ENCODE assay signal across 28 mouse cellular contexts in genomic region chr11:74100724-74101123, GRCm38 (mm10). TPM values are rescaled to one million over a fixed set of nuclear protein-coding genes. Genes with fewer than 3 reads are reported as not detected.
DNase-seq lines count a peak whose midpoint lies in the region; ATAC-seq and TF ChIP-seq lines count a peak whose summit lies in the region.
"Had no signal": no experiment of that assay in that cellular context is flagged by ENCODE, and none has a peak within 500 bp of the region (broad histone marks: within the 10 kb centered on the region; RNA-seq: fewer than 3 reads in every experiment).

No protein-coding gene starts in this region.

- H3K4me2 ChIP-seq in lung, postnatal 0 days (replicated peaks; ENCODE audit: low read depth, low read length): no peak overlapping the region
- H3K4me2 ChIP-seq: embryonic facial prominence, embryonic 13.5 days; forebrain, embryonic 15.5 days; heart, embryonic 12.5 days; hindbrain, embryonic 15.5 days; kidney, embryonic 15.5 days; midbrain, embryonic 13.5 days; neural tube, embryonic 15.5 days had no signal

- peak; percentile 1 for DNase-seq in lung, postnatal 25 days (ENCODE audit: low spot score)
- DNase-seq in lung, postnatal 0 days (ENCODE audit: low spot score): no peak
- DNase-seq in G1E (ENCODE audit: low spot score) (no peak), adipocyte (ENCODE audit: low spot score) (no peak)
- peak; percentile 10 for DNase-seq in induced T-regulatory cell, adult 2 months (ENCODE audit: low read depth)
- peak; percentile 4 for DNase-seq in skeletal muscle tissue, adult 2 months (ENCODE audit: low read depth, low spot score)
- DNase-seq in thymus, postnatal 10 days (ENCODE audit: low spot score in 2 of 2): no peak
- DNase-seq: adrenal gland, postnatal 25 days; cerebellum, adult 11 months; cerebellum, postnatal 10 days; gastrocnemius, postnatal 14 days; heart, postnatal 14 days; left cerebral cortex, postnatal 4 days; liver; right cerebral cortex, postnatal 14 days; thymus, postnatal 25 days had no signal

- TF ChIP-seq CTCF in lung, postnatal 0 days (IDR thresholded peaks at IDR 0.05): no peak
- TF ChIP-seq CTCF in G1E (IDR thresholded peaks at IDR 0.05; ENCODE audit: low read depth, low read length): no peak

- no peak overlapping the region for H3K27ac ChIP-seq in lung, postnatal 0 days (ENCODE audit: low read length)
- H3K27ac ChIP-seq: embryonic facial prominence, embryonic 13.5 days; forebrain, embryonic 15.5 days; hindbrain, embryonic 15.5 days; kidney, embryonic 15.5 days; macrophage; midbrain, embryonic 13.5 days; neural tube, embryonic 15.5 days had no signal

- no peaks in the 10 kb centered on the region for H3K36me3 ChIP-seq in lung, postnatal 0 days (ENCODE audit: insufficient read depth, low read length)
- no peaks in the 10 kb centered on the region for H3K36me3 ChIP-seq in G1E (replicated peaks)
- H3K36me3 ChIP-seq: embryonic facial prominence, embryonic 13.5 days; forebrain, embryonic 15.5 days; heart, embryonic 12.5 days; hindbrain, embryonic 15.5 days; kidney, embryonic 15.5 days; midbrain, embryonic 13.5 days; neural tube, embryonic 15.5 days had no signal

- no peak overlapping the region for H3K9ac ChIP-seq in lung, postnatal 0 days (replicated peaks; ENCODE audit: low read depth)
- H3K9ac ChIP-seq: embryonic facial prominence, embryonic 13.5 days; forebrain, embryonic 15.5 days; heart, embryonic 12.5 days; hindbrain, embryonic 15.5 days; kidney, embryonic 15.5 days; midbrain, embryonic 13.5 days; neural tube, embryonic 15.5 days had no signal

- H3K9me3 ChIP-seq in lung, postnatal 0 days (ENCODE audit: low read length): no peaks in the 10 kb centered on the region
- H3K9me3 ChIP-seq in G1E (replicated peaks): no peaks in the 10 kb centered on the region

- WGBS in lung, postnatal 0 days: 57% methylated on average over 2 of the region's 2 CpGs

- ATAC-seq in lung, postnatal 0 days: no peak
- 0 out of 2 replicates have a peak, but pooled peaks have one; percentile 15 for ATAC-seq in G1E (ENCODE audit: extremely low read depth, insufficient number of reproducible peaks, low FRiP score, poor library complexity, severe bottlenecking)
- ATAC-seq: forebrain, embryonic 15.5 days; intestine, embryonic 16.5 days; midbrain, embryonic 13.5 days had no signal

- no peak for TF ChIP-seq EP300 in lung, postnatal 0 days (IDR thresholded peaks at IDR 0.05)

- H3K27me3 ChIP-seq in lung, postnatal 0 days (replicated peaks; ENCODE audit: insufficient read depth, low read length): no peaks in the 10 kb centered on the region
- H3K27me3 ChIP-seq in G1E (ENCODE audit: insufficient read depth, low read length): no peaks in the 10 kb centered on the region
- H3K27me3 ChIP-seq: embryonic facial prominence, embryonic 13.5 days; forebrain, embryonic 15.5 days; heart, embryonic 12.5 days; hindbrain, embryonic 15.5 days; kidney, embryonic 15.5 days; midbrain, embryonic 13.5 days; neural tube, embryonic 15.5 days had no signal

- no peak overlapping the region for H3K4me3 ChIP-seq in lung, postnatal 0 days (ENCODE audit: low read depth, low read length)
- no peak overlapping the region for H3K4me3 ChIP-seq in G1E (ENCODE audit: low read depth, low read length)
- H3K4me3 ChIP-seq: embryonic facial prominence, embryonic 13.5 days; forebrain, embryonic 15.5 days; heart, embryonic 12.5 days; hindbrain, embryonic 15.5 days; kidney, embryonic 15.5 days; midbrain, embryonic 13.5 days; myocyte; neural tube, embryonic 15.5 days had no signal

- H3K4me1 ChIP-seq in lung, postnatal 0 days (ENCODE audit: insufficient read depth, low read depth, low read length): no peaks in the 10 kb centered on the region
- peaks cover 5% of the 10 kb centered on the region; the same call in 1 of the 2 replicates for H3K4me1 ChIP-seq in G1E (ENCODE audit: insufficient read depth, low read depth, low read length)
- H3K4me1 ChIP-seq: embryonic facial prominence, embryonic 13.5 days; forebrain, embryonic 15.5 days; heart, embryonic 12.5 days; hindbrain, embryonic 15.5 days; kidney, embryonic 15.5 days; midbrain, embryonic 13.5 days; neural tube, embryonic 15.5 days had no signal

RNA-seq across cellular contexts. Expression of gene Olfr401, which starts 12.8 kb away (rescaled TPM):
- polyA plus RNA-seq in lung, postnatal 0 days (2015; fragmentation: Nextera tagmentation; extraction: Ambion mirVana): not detected in 2 replicates
- total RNA-seq in G1E (2014; fragmentation: Nextera tagmentation) (not detected in 2 replicates), G1E (2017) (0.06 TPM in 1 of 2 replicates, not detected in the other)
- polyA plus RNA-seq in G1E (2012): not detected in 2 replicates
- total RNA-seq: adrenal gland, postnatal 25 days; gastrocnemius, postnatal 14 days; heart, postnatal 14 days; left cerebral cortex, postnatal 4 days had no signal
- polyA plus RNA-seq: embryonic facial prominence, embryonic 13.5 days; forebrain, embryonic 15.5 days; heart, embryonic 12.5 days; hindbrain, embryonic 15.5 days; intestine, embryonic 16.5 days; kidney, embryonic 15.5 days; large intestine, adult 2 months; liver, embryonic 16.5 days; macrophage; midbrain, embryonic 13.5 days; myocyte; neural tube, embryonic 15.5 days had no signal

RNA-seq across cellular contexts. Expression of gene Zfp616, which starts 31.0 kb away (rescaled TPM):
- not detected in 2 replicates for polyA plus RNA-seq in lung, postnatal 0 days (2015; fragmentation: Nextera tagmentation; extraction: Ambion mirVana)
- total RNA-seq in G1E (2014; fragmentation: Nextera tagmentation) (not detected in 2 replicates), G1E (2017) (0.05 and 0.12 TPM in 2 replicates)
- polyA plus RNA-seq in G1E (2012): not detected in 2 replicates
- total RNA-seq: adrenal gland, postnatal 25 days; gastrocnemius, postnatal 14 days; heart, postnatal 14 days; left cerebral cortex, postnatal 4 days had no signal
- polyA plus RNA-seq: embryonic facial prominence, embryonic 13.5 days; forebrain, embryonic 15.5 days; heart, embryonic 12.5 days; hindbrain, embryonic 15.5 days; intestine, embryonic 16.5 days; kidney, embryonic 15.5 days; large intestine, adult 2 months; liver, embryonic 16.5 days; macrophage; midbrain, embryonic 13.5 days; myocyte; neural tube, embryonic 15.5 days had no signal

RNA-seq across cellular contexts. Expression of gene Olfr399, which starts 44.3 kb away (rescaled TPM):
- not detected in 2 replicates for polyA plus RNA-seq in lung, postnatal 0 days (2015; fragmentation: Nextera tagmentation; extraction: Ambion mirVana)
- total RNA-seq in G1E (2014; fragmentation: Nextera tagmentation) (not detected in 2 replicates), G1E (2017) (0.05 TPM in 1 of 2 replicates, not detected in the other)
- polyA plus RNA-seq in G1E (2012): not detected in 2 replicates
- total RNA-seq: adrenal gland, postnatal 25 days; gastrocnemius, postnatal 14 days; heart, postnatal 14 days; left cerebral cortex, postnatal 4 days had no signal
- polyA plus RNA-seq: embryonic facial prominence, embryonic 13.5 days; forebrain, embryonic 15.5 days; heart, embryonic 12.5 days; hindbrain, embryonic 15.5 days; intestine, embryonic 16.5 days; kidney, embryonic 15.5 days; large intestine, adult 2 months; liver, embryonic 16.5 days; macrophage; midbrain, embryonic 13.5 days; myocyte; neural tube, embryonic 15.5 days had no signal

RNA-seq across cellular contexts. Expression of gene Olfr139, which starts 44.4 kb away (rescaled TPM):
- polyA plus RNA-seq in lung, postnatal 0 days (2015; fragmentation: Nextera tagmentation; extraction: Ambion mirVana): not detected in 2 replicates
- total RNA-seq in G1E (2014; fragmentation: Nextera tagmentation) (not detected in 2 replicates), G1E (2017) (0.16 and 0.23 TPM in 2 replicates)
- polyA plus RNA-seq in G1E (2012): not detected in 2 replicates
- total RNA-seq: adrenal gland, postnatal 25 days; gastrocnemius, postnatal 14 days; heart, postnatal 14 days; left cerebral cortex, postnatal 4 days had no signal
- polyA plus RNA-seq: embryonic facial prominence, embryonic 13.5 days; forebrain, embryonic 15.5 days; heart, embryonic 12.5 days; hindbrain, embryonic 15.5 days; intestine, embryonic 16.5 days; kidney, embryonic 15.5 days; large intestine, adult 2 months; liver, embryonic 16.5 days; macrophage; midbrain, embryonic 13.5 days; myocyte; neural tube, embryonic 15.5 days had no signal

RNA-seq across cellular contexts. Expression of gene Olfr402, which starts 52.6 kb away (rescaled TPM):
- polyA plus RNA-seq in lung, postnatal 0 days (2015; fragmentation: Nextera tagmentation; extraction: Ambion mirVana): not detected in 2 replicates
- total RNA-seq in G1E (2014; fragmentation: Nextera tagmentation): not detected in 2 replicates
- total RNA-seq in G1E (2017): 0.11 TPM in 1 of 2 replicates, not detected in the other
- not detected in 2 replicates for polyA plus RNA-seq in G1E (2012)
- total RNA-seq: adrenal gland, postnatal 25 days; gastrocnemius, postnatal 14 days; heart, postnatal 14 days; left cerebral cortex, postnatal 4 days had no signal
- polyA plus RNA-seq: embryonic facial prominence, embryonic 13.5 days; forebrain, embryonic 15.5 days; heart, embryonic 12.5 days; hindbrain, embryonic 15.5 days; intestine, embryonic 16.5 days; kidney, embryonic 15.5 days; large intestine, adult 2 months; liver, embryonic 16.5 days; macrophage; midbrain, embryonic 13.5 days; myocyte; neural tube, embryonic 15.5 days had no signal

Comparison
In these comparisons a context has a peak if more than half of its experiments do, and no peak if none do; other contexts are left out.
1. DNase-seq: peak in lung, postnatal 25 days (single experiment), induced T-regulatory cell, adult 2 months (single experiment) and skeletal muscle tissue, adult 2 months (single experiment); none in lung, postnatal 0 days (single experiment), G1E (single experiment), adipocyte (single experiment) and thymus, postnatal 10 days (0 of 2).